7 mouse cellular contexts compared by ENCODE assay signal in genomic region chr1:128832201-128832883, GRCm38 (mm10).
DNase-seq lines count a peak whose midpoint lies in the region; ATAC-seq lines count a peak whose summit lies in the region.

No protein-coding gene starts in this region.

- WGBS in embryonic facial prominence, embryonic 10.5 days, result 39% methylated on average over 18 of the region's 18 CpGs
- 35% methylated on average over 18 of the region's 18 CpGs for WGBS in limb, embryonic 11.5 days
- 46% methylated on average over 18 of the region's 18 CpGs for WGBS in midbrain, embryonic 13.5 days

- H3K9ac ChIP-seq in limb, embryonic 11.5 days (ENCODE audit: low read length), result peak overlapping the region; percentile 35; the same call in 1 of the 2 replicates
- H3K9ac ChIP-seq in midbrain, embryonic 13.5 days (replicated peaks), result 0 out of 2 replicates have a peak overlapping the region, but pooled peaks have one; percentile 21

- H3K36me3 ChIP-seq in embryonic facial prominence, embryonic 10.5 days (replicated peaks), result no peaks in the 10 kb centered on the region
- no peaks in the 10 kb centered on the region for H3K36me3 ChIP-seq in limb, embryonic 11.5 days (ENCODE audit: control insufficient read depth, insufficient read depth, low read length)
- no peaks in the 10 kb centered on the region for H3K36me3 ChIP-seq in midbrain, embryonic 13.5 days

- H3K27ac ChIP-seq in embryonic facial prominence, embryonic 10.5 days (replicated peaks), result peak overlapping the region; percentile 55
- H3K27ac ChIP-seq in limb, embryonic 11.5 days (replicated peaks; ENCODE audit: low read depth, low read length), result no peak overlapping the region
- no peak overlapping the region for H3K27ac ChIP-seq in midbrain, embryonic 13.5 days

- H3K4me2 ChIP-seq in limb, embryonic 11.5 days (ENCODE audit: low read depth, severe bottlenecking), result peak overlapping the region; percentile 24; the same call in 1 of the 2 replicates
- no peak overlapping the region for H3K4me2 ChIP-seq in midbrain, embryonic 13.5 days (replicated peaks)

- H3K4me1 ChIP-seq in embryonic facial prominence, embryonic 10.5 days, result peaks cover 17% of the 10 kb centered on the region; the same call in 1 of the 2 replicates
- no peaks in the 10 kb centered on the region for H3K4me1 ChIP-seq in limb, embryonic 11.5 days (ENCODE audit: control insufficient read depth, insufficient read depth, low read length)
- 0 out of 2 replicates have a peak, but pooled peaks cover 4% of the 10 kb centered on the region for H3K4me1 ChIP-seq in midbrain, embryonic 13.5 days (replicated peaks)

- ATAC-seq in limb, embryonic 11.5 days (ENCODE audit: insufficient number of reproducible peaks, low FRiP score, low TSS enrichment, low read depth), result no peak
- ATAC-seq in midbrain, embryonic 13.5 days, result peak; percentile 61

- H3K27me3 ChIP-seq in embryonic facial prominence, embryonic 10.5 days (replicated peaks; ENCODE audit: low read depth, poor library complexity, severe bottlenecking), result no peaks in the 10 kb centered on the region
- H3K27me3 ChIP-seq in limb, embryonic 11.5 days (ENCODE audit: control insufficient read depth, insufficient read depth, low read length), result no peaks in the 10 kb centered on the region
- 0 out of 2 replicates have a peak, but pooled peaks cover 4% of the 10 kb centered on the region for H3K27me3 ChIP-seq in midbrain, embryonic 13.5 days

- H3K9me3 ChIP-seq in embryonic facial prominence, embryonic 10.5 days, result no peaks in the 10 kb centered on the region
- no peaks in the 10 kb centered on the region for H3K9me3 ChIP-seq in limb, embryonic 11.5 days (ENCODE audit: control insufficient read depth, low read length)
- H3K9me3 ChIP-seq in midbrain, embryonic 13.5 days, result no peaks in the 10 kb centered on the region

- peak overlapping the region; percentile 35 for H3K4me3 ChIP-seq in embryonic facial prominence, embryonic 10.5 days
- peak overlapping the region; percentile 19; the same call in 1 of the 2 replicates for H3K4me3 ChIP-seq in limb, embryonic 11.5 days (ENCODE audit: low read depth, low read length)
- no peak overlapping the region for H3K4me3 ChIP-seq in midbrain, embryonic 13.5 days (replicated peaks)

- DNase-seq in adrenal gland, adult 8-10 months, result peak; percentile 32
- DNase-seq in embryonic facial prominence, embryonic 10.5 days (ENCODE audit: low spot score), result peak; percentile 88
- DNase-seq in heart, adult 18-20 months, result peak; percentile 71 to 91
- peak; percentile 63 for DNase-seq in kidney, adult 18-20 months
- DNase-seq in limb, embryonic 11.5 days (ENCODE audit: low spot score), result peak; percentile 92
- DNase-seq in spleen, adult 12 weeks (ENCODE audit: low spot score), result peak; percentile 69

Comparison
In these comparisons a context has a peak if more than half of its experiments do, and no peak if none do; other contexts are left out.
1. DNase-seq: peak in every context shown above with its lines; median percentile 92 in limb, embryonic 11.5 days; 88 in embryonic facial prominence, embryonic 10.5 days; 81 in heart, adult 18-20 months; 69 in spleen, adult 12 weeks; 63 in kidney, adult 18-20 months; 32 in adrenal gland, adult 8-10 months.